Mouse (Mus musculus): ENCODE measurements around the gene Fbxl16. TPM values are rescaled to one million over a fixed set of nuclear protein-coding genes. Genes with fewer than 3 reads are reported as not detected.

Gene Fbxl16
- polyA plus RNA-seq, 1 experiment from 2014 or later, result 24.8 TPM

- Histone ChIP-seq H3K27ac (replicated peaks) (no peak overlapping the region), H3K9me3 (no peaks in the 10 kb centered on the region), H3K27me3 (no peaks in the 10 kb centered on the region), H3K4me1 (peaks cover 63% of the 10 kb centered on the region), H3K4me3 (peak overlapping the region; percentile 77; the same call in 1 of the 2 replicates), H3K9ac (replicated peaks) (no peak overlapping the region), H3K36me3 (peaks cover 46% of the 10 kb centered on the region), H3K4me2 (replicated peaks) (peak overlapping the region; percentile 96)
- 88% methylated on average over 14 of the region's 14 CpGs for WGBS
- ATAC-seq (ENCODE audit: low FRiP score, low read depth), result no peak
These were observed 22.0 kb downstream of the Fbxl16 start for GRCm38 (mm10) chr17:25830806-25831431.

- Histone ChIP-seq H3K4me2 (replicated peaks) (peak overlapping the region; percentile 96), H3K27ac (replicated peaks) (peak overlapping the region; percentile 4; the same call in 1 of the 2 replicates), H3K4me1 (peaks cover 71% of the 10 kb centered on the region), H3K9ac (replicated peaks) (peak overlapping the region; percentile 84), H3K4me3 (peak overlapping the region; percentile 77), H3K27me3 (no peaks in the 10 kb centered on the region), H3K9me3 (no peaks in the 10 kb centered on the region), H3K36me3 (peaks cover 39% of the 10 kb centered on the region)
- 64% methylated on average over 21 of the region's 21 CpGs for WGBS
- no peak for ATAC-seq (ENCODE audit: low FRiP score, low read depth)
These were observed 22.8 kb downstream of the Fbxl16 start for GRCm38 (mm10) chr17:25831451-25832281.

GRCm38 (mm10) chr17:25832436-25833290 lies 23.8 kb downstream of the Fbxl16 start:
- peak overlapping the region; percentile 84 for H3K9ac ChIP-seq (replicated peaks)
- WGBS, result under 1% methylated on average over 77 of the region's 77 CpGs
- H3K36me3 ChIP-seq, result peaks cover 29% of the 10 kb centered on the region
- H3K4me1 ChIP-seq, result peaks cover 81% of the 10 kb centered on the region
- H3K4me3 ChIP-seq, result peak overlapping the region; percentile 77
- no peaks in the 10 kb centered on the region for H3K9me3 ChIP-seq
- H3K4me2 ChIP-seq (replicated peaks), result peak overlapping the region; percentile 96
- no peaks in the 10 kb centered on the region for H3K27me3 ChIP-seq
- ATAC-seq (ENCODE audit: low FRiP score, low read depth), result peak; percentile 89
- H3K27ac ChIP-seq (replicated peaks), result peak overlapping the region; percentile 95

GRCm38 (mm10) chr17:25833291-25833663 lies 24.4 kb downstream of the Fbxl16 start, which contains the start of gene Stub1:
Stub1 (minus strand) TSS chr17:25833404.
- Histone ChIP-seq H3K36me3 (peaks cover 30% of the 10 kb centered on the region), H3K4me1 (peaks cover 83% of the 10 kb centered on the region), H3K4me2 (replicated peaks) (peak within 1 kb of the TSS; percentile 96), H3K27ac (replicated peaks) (peak within 1 kb of the TSS; percentile 95), H3K27me3 (no peaks in the 10 kb centered on the region), H3K4me3 (peak within 1 kb of the TSS; percentile 77), H3K9me3 (no peaks in the 10 kb centered on the region), H3K9ac (replicated peaks) (peak within 1 kb of the TSS; percentile 84)
- under 1% methylated on average over 24 of the region's 24 CpGs for WGBS
- ATAC-seq (ENCODE audit: low FRiP score, low read depth), result peak; percentile 59

GRCm38 (mm10) chr17:25833961-25834594 lies 25.2 kb downstream of the Fbxl16 start:
- H3K27ac ChIP-seq (replicated peaks), result peak overlapping the region; percentile 95
- no peaks in the 10 kb centered on the region for H3K9me3 ChIP-seq
- H3K4me3 ChIP-seq, result peak overlapping the region; percentile 77
- H3K27me3 ChIP-seq, result no peaks in the 10 kb centered on the region
- peaks cover 35% of the 10 kb centered on the region for H3K36me3 ChIP-seq
- peaks cover 81% of the 10 kb centered on the region for H3K4me1 ChIP-seq
- H3K4me2 ChIP-seq (replicated peaks), result peak overlapping the region; percentile 96
- 57% methylated on average over 6 of the region's 6 CpGs for WGBS
- ATAC-seq (ENCODE audit: low FRiP score, low read depth), result no peak
- peak overlapping the region; percentile 84 for H3K9ac ChIP-seq (replicated peaks)

- Histone ChIP-seq H3K9me3 (no peaks in the 10 kb centered on the region), H3K27me3 (no peaks in the 10 kb centered on the region), H3K27ac (replicated peaks) (no peak overlapping the region), H3K36me3 (peaks cover 39% of the 10 kb centered on the region), H3K4me2 (replicated peaks) (peak overlapping the region; percentile 96), H3K9ac (replicated peaks) (peak overlapping the region; percentile 84), H3K4me3 (peak overlapping the region; percentile 77), H3K4me1 (peaks cover 79% of the 10 kb centered on the region)
- ATAC-seq (ENCODE audit: low FRiP score, low read depth), result no peak
- WGBS, result 90% methylated on average over 12 of the region's 12 CpGs
These were observed 25.8 kb downstream of the Fbxl16 start for GRCm38 (mm10) chr17:25834595-25835222.

GRCm38 (mm10) chr17:25835301-25835700 lies 26.4 kb downstream of the Fbxl16 start:
- Histone ChIP-seq H3K4me1 (peaks cover 73% of the 10 kb centered on the region), H3K4me3 (no peak overlapping the region)
- WGBS, result 94% methylated on average over 7 of the region's 7 CpGs

GRCm38 (mm10) chr17:25835816-25836215 lies 26.9 kb downstream of the Fbxl16 start:
- 92% methylated on average over 16 of the region's 16 CpGs for WGBS
- Histone ChIP-seq H3K4me1 (peaks cover 68% of the 10 kb centered on the region), H3K4me2 (replicated peaks) (peak overlapping the region; percentile 65), H3K36me3 (peaks cover 39% of the 10 kb centered on the region), H3K9ac (replicated peaks) (no peak overlapping the region), H3K27ac (replicated peaks) (no peak overlapping the region), H3K4me3 (peak overlapping the region; percentile 39; the same call in 1 of the 2 replicates), H3K27me3 (no peaks in the 10 kb centered on the region), H3K9me3 (no peaks in the 10 kb centered on the region)
- ATAC-seq (ENCODE audit: low FRiP score, low read depth), result no peak

More at GRCm38 (mm10) chr17:25835301-25835700, 26.4 kb downstream of the Fbxl16 start:
- Histone ChIP-seq H3K9me3 (no peaks in the 10 kb centered on the region), H3K9ac (replicated peaks) (0 out of 2 replicates have a peak overlapping the region, but pooled peaks have one; percentile 8), H3K27me3 (no peaks in the 10 kb centered on the region), H3K36me3 (peaks cover 39% of the 10 kb centered on the region), H3K27ac (replicated peaks) (no peak overlapping the region), H3K4me2 (replicated peaks) (peak overlapping the region; percentile 10; the same call in 1 of the 2 replicates)
- ATAC-seq (ENCODE audit: low FRiP score, low read depth), result no peak

GRCm38 (mm10) chr17:25836397-25837075 lies 27.7 kb downstream of the Fbxl16 start:
- ATAC-seq (ENCODE audit: low FRiP score, low read depth), result no peak
- peaks cover 39% of the 10 kb centered on the region for H3K36me3 ChIP-seq

GRCm38 (mm10) chr17:25837076-25837410 lies 28.2 kb downstream of the Fbxl16 start, which contains the start of gene Rhbdl1:
Rhbdl1 (minus strand) TSS chr17:25837295.
- ATAC-seq (ENCODE audit: low FRiP score, low read depth), result peak; percentile 20; the same call in 1 of the 2 replicates
- Histone ChIP-seq H3K4me1 (peaks cover 55% of the 10 kb centered on the region), H3K4me2 (replicated peaks) (peak within 1 kb of the TSS; percentile 65), H3K4me3 (peak within 1 kb of the TSS; percentile 39), H3K36me3 (peaks cover 42% of the 10 kb centered on the region), H3K27ac (replicated peaks) (peak within 1 kb of the TSS; percentile 67), H3K9me3 (no peaks in the 10 kb centered on the region), H3K9ac (replicated peaks) (peak within 1 kb of the TSS; percentile 65), H3K27me3 (no peaks in the 10 kb centered on the region)
- WGBS, result under 1% methylated on average over 22 of the region's 29 CpGs

More at GRCm38 (mm10) chr17:25836397-25837075, 27.7 kb downstream of the Fbxl16 start:
- 24% methylated on average over 21 of the region's 23 CpGs for WGBS
- Histone ChIP-seq H3K9me3 (no peaks in the 10 kb centered on the region), H3K27ac (replicated peaks) (peak overlapping the region; percentile 67), H3K9ac (replicated peaks) (peak overlapping the region; percentile 65), H3K4me3 (peak overlapping the region; percentile 39), H3K4me1 (peaks cover 60% of the 10 kb centered on the region), H3K4me2 (replicated peaks) (peak overlapping the region; percentile 65), H3K27me3 (no peaks in the 10 kb centered on the region)
